Mouse (Mus musculus): Measurements from ENCODE around the gene Cd3d. TPM values are rescaled to one million over a fixed set of nuclear protein-coding genes. Genes with fewer than 3 reads are reported as not detected.

The Cd3d gene
- total RNA-seq, 2 experiments from 2014 or later: 0.93 TPM; not detected in 1

DNA sequence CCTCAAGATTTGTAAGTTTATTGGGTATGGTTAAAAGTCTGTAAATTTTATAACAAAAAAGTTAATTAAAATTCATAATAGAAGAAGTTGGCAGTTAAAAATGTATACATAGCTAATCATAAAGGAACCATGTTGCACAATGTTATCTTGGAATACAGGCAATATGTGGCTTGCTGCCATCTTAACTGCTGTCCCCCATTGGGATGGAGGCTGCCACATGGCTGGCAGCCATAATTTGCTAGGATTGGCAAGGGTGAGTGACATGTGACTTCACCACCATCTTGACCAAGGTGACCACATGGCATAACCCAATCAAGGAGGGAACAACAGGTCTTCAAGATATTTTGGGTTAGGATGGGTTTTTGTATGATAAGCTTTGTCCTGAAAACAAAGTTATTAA, 10.7 kb downstream of the Cd3d start:
- DNase-seq (ENCODE audit: low spot score in 2 of 2): no peak

DNA sequence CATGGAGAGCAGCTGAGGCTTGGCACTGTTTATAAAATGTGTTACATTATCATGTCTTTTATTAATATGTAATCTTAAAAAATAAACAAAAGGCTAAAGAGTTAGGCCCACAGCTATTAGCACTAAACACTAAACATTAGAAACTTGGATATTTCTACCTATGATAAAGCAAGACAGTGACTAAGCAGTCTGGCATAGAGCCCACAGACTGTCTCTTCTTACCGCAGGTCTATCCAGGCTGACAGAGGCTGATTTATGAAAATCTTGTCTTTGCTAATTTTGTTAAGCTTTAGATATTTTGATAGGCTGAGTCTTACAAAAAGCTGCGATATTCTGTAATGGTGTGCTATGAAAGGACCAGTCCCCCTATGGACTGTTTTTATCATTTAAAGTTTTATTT, 11.7 kb downstream of the Cd3d start:
- no peak for DNase-seq (ENCODE audit: low spot score in 2 of 2)

DNA sequence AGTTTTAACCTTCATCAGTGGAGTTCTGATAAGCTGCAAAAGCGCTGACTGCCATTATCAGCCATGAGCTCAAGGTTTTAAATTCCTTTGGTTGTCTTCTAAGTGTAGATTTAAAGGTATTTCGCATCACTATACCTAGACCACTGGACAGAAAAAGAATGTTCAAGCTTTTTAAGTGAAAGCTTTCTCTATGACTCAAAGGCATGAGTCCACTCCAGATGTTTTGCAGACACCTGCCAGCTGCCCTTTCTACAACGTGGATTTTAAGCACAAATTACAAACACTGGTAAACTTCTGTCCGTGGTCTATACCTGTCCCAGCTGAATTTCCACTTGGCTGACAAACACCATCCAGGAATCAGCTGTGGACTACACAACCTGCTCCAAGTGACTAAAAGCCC, 13.4 kb downstream of the Cd3d start:
- DNase-seq (ENCODE audit: low spot score in 2 of 2): no peak

DNA sequence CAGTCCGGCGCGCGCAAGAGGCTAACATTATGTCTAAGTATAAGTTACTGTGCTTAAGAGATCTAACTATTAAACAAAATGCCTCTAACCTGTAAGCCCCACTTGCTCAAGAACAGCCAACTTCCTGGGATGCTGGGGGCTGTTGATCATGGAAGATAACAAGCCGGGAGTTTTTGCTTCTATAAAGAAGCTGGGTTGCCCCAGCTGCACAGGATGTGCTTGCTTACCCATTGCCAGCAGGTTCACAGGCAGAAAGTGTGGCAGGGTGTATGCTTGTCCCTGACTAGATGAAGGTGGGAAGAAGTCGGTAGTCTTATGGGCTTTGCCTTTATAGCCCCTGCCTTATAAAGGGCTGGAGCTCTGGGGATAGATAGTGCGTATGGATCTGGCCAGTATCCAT, 15.0 kb downstream of the Cd3d start:
- no peak for DNase-seq (ENCODE audit: low spot score in 2 of 2)

DNA sequence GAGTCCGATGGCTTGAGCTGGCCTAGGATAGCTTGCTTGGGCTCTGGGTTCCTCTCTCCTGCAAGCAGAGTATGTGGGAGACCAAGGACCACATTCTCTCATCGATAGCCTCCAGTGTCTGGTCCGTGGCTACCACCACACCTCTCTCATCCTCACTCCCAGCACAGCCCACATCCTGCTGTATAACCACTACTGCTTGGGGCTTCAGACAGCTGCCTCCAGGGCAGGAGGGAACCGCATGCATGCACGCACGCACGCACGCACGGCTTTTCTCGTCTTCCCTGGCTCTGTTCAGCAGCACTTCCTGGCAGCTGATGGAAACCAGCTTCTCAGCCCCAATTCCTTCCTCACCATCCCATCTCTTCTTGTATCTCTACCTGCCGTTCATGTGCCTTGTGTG, 16.6 kb downstream of the Cd3d start:
- no peak for DNase-seq (ENCODE audit: low spot score in 2 of 2)

DNA sequence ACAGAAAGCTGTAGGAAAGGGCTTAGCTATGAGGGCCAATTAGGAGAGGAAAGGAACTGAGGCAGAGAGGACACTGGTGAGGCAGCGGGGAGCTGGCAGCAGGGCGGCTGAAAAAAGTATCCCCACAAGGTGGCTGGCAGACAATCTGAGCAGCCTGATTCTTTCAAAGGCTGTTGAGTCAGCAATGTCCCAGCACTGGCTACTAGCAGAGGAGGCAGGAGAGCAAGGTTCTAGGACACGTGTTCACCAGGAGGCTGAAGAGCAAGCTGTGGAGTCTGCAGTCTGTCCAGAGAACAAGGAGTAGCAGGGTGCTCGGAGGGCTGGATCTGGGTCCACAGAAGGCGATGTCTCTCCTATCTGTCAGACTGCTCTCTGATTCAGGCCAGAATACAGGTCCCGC, 17.6 kb downstream of the Cd3d start:
- no peak for DNase-seq (ENCODE audit: low spot score in 2 of 2)

DNA sequence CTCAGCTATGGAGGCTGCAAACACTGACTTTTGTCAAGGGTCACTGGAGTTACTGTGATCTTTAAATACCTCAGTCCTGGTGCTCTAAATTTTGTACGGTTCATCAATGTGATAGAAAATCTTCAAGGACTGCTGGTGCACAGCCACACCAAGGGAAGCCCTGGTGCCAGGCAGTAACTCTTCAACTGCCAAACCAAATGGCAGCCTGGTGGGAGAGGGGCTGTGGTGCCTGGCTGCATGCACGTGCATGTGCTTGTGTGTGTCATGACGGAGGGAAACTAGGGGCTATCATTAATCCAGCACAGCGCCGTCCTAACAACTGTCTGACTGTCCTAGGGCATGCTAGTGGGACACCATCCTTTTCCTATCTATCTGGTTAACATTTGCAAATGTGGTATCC, 18.2 kb downstream of the Cd3d start:
- no peak for DNase-seq (ENCODE audit: low spot score in 2 of 2)

DNA sequence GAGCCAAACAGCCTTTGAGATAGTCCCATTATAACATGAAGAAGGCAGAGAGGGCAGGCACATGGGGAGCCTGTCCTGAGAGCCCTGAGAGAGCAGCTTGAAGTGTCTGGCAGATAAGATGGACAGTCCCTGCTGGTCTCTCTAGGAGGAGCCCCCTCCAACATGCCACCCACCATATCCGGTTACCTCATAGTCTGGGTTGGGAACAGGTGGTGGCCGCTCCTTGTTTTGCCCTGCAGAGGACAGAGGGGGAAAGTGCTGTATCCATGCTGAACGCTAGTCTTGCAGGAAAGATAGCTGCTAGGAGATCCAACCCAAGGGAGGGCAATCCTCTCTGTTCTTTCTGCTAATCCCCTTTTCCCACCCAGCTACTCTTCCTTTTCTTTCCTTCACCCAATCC, 18.7 kb downstream of the Cd3d start:
- no peak for DNase-seq (ENCODE audit: low spot score in 2 of 2)

DNA sequence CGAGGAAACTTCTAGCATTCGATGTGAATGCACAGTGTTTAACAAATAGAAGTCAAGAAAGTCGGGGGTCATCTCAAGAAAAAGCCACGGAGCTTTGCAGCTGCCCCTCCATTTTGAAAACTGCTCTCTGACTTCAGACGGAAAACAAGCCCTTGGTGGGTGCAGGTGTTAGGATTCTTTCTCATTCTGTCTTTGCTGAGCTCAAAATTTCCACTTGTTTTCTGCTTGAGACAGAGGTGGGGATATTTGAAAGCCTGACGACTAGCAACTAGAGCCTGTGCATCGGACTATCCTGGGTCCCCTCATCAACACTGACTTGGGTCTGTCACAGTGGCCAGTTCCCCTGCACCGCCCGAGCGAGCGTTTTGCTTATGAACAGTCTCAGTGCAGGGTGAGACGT, 25.8 kb downstream of the Cd3d start:
- no peak for DNase-seq (ENCODE audit: low spot score in 2 of 2)

DNA sequence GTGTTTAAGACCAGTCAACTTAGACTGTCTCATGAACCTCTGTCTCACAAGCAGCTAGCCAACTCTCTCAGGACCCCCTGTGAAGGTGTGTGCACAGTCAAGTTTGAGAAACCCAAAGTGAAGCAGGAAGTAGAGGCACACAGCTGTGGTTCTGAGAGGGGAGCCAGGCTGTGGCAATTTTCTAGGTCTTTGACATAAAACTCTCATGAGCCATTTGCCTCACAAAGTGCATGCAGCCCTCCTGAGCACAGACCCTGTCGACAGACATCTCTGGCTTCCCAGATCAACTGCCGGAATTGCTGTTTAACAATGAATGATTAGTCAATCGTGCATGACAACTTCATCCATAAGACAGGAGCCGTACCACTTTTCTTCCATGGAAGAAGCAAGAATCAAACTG, 26.8 kb downstream of the Cd3d start:
- no peak for DNase-seq (ENCODE audit: low spot score in 2 of 2)

DNA sequence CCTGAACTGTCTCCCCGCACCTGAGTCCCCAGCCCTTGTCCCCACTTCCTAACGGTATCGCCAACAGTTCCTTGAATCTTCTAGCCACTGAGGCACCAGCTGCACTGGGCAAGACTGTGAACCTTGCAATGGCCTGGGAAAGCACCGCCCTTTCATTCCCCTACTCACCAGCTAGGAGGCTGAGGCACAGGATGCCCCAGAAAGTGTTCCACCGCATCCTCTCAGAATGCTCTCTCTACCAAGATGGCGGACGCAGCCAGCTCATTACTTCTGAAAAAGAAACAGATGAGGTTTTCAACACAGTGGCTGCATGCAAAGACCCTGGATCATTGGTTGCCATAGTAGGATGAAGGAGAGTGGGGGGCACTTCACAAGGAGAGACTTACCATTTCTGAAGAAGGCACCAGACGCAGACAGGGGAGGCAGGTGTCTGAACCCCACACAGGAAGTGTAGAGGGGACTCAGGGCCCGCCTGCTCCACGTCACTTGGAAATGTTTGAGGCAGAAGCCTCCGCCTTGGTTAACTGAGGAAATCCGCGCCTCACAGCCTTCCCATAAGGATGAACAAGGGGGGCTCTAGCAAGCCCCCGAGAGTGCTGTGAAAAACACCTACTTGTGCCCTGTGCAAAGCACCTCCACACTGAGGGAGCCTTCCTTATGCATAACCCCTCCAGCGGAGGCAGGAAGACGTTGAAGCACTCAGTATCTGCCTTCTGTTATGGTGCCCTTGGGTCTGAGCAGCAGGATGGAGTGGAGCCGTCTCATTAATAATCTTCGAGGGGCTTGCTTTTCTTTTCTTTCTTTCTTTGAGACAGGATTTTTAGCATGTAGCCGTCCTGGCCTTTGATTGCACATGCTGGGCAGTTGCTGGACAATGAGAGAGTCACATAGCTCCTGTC, 27.8 kb downstream of the Cd3d start, which contains the start of gene Cd3e:
Gene Cd3e, minus strand, starts transcription at position 448 of the 899 bp plus-strand sequence.
- DNase-seq (ENCODE audit: low spot score in 2 of 2): no peak

DNA sequence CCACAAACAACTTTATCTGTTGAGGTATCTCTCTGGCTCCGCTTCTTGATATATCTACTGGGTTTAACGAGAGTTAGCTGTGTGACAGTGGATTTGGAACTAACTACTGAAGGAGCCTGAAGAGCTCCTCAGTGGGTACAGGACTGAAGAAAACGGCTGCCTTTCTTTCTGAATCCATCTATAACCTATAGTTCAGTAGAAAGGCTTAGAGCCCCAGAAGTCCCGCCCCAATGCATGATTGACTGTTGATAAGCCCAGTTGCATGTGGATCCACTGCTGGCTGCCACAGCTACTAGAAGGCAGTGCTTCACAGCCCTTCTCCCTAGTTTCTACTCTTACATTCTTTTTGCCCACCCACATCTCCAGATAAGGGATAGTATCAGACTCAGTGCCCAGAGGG, 28.9 kb downstream of the Cd3d start:
- DNase-seq (ENCODE audit: low spot score in 2 of 2): no peak

DNA sequence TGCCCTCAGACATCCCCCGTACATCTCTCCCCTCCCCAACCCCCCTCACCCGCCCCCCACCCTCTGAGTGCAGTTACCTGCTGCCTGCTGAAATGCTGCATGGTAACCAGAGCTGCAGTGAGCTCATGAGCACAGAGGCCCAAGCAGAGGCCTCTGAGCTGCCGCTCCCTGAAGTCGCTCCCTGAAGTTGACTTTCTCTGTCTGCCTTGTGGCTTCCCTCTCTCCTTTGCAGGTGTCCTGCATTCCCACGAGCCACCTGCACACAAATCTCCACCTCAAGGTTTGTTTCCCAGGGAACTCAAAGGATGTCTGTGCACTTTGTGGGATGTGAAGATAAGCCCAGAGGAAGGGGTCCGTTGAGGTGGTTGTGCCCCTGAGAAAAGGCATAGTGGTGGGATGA, 29.7 kb downstream of the Cd3d start:
- no peak for DNase-seq (ENCODE audit: low spot score in 2 of 2)

DNA sequence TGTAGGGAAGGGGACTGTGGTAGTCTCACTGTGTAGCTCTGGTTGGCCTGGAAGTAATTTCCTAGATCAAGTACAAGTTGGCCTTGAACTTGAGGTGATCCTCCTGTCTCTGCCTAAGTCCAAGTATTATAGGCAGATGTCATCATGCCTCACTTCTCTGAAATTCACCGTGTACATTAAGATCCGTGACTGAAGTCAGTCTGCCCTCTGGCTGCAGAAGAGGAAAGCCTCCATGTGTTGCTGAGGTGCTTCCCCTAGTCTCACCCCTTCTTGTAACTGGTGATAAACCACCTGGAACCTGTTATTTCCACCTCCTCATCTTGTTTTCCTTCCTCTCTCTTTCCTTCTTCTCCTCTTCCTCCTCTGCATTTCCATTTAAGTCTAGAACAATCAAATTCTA, 33.3 kb downstream of the Cd3d start:
- DNase-seq (ENCODE audit: low spot score in 2 of 2): no peak

DNA sequence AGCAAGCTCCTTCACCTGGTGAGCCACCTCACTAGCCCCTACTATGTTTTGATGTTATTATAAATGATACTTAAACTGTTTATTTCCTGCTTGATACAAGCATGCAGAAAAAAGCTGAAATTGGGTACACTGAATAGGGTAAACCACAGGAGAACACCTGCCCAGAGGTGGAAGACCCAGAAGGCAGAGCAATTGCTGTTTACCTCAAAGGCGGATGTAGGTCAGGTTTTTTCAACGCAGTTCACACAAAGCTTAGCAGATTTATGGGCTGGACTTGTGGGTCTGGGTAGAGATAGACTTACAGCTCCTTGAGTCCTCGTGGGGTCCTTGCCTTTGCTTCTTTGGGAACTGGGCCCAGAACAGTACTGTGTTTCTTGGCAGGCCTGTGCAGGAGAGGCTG, 34.3 kb downstream of the Cd3d start:
- no peak for DNase-seq (ENCODE audit: low spot score in 2 of 2)

DNA sequence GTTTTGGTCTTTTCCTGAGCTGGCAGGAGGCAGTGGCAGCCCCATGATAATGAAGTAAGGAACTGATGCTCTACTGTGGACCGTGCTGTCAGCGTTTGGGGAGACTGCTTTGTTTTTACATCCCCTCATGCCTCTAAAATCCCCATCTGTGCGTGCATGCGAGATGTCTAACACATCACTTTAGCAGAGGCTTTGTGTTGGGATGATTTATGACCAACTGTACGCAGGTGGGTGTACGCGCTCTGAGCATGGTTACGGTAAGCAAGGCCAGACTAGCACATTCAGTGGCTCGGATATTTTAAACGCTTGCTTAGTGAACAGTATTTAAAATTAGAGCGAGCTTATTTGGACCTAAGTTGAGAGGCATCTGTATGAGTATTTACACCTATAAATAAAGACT, 36.4 kb downstream of the Cd3d start:
- DNase-seq (ENCODE audit: low spot score in 2 of 2): no peak

DNA sequence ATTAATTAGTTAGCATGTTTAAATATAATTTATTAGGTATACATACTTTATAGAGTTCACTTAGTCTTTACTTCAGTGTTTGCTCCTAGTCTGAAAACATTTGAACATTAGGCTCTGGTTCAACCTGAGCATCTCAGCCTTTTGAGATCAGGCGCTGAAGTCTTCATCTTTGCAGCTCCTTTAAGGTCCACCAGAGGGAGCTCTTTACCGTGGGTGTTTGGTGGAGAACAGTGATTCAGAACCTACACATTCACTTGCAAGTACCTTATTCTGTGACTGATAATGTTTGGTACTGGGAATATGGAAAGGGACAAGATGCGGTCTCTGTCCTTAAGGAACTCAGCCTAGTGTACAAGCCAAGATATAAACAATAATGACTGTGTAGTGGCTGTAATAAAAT, 41.2 kb downstream of the Cd3d start:
- DNase-seq (ENCODE audit: low spot score in 2 of 2): peak; percentile 41 to 61

DNA sequence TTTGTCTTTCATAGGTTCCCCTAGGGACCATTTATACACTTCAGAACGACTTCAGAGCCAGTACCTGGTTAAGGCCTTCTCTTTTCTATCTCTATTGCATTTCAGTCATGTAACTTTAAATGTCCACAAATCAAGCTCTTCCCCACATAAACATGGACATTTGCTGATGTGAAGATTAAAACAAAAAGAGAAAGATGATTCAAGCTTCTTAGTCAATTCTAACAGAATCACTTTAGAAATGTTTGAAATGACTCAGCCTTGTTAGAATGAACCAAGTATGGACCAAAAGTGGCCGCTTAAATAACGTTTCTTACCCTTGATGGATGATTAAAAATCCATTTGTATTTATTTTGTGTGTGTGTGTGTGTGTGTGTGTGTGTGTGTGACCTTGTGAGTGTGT, 42.1 kb downstream of the Cd3d start:
- no peak for DNase-seq (ENCODE audit: low spot score in 2 of 2)

DNA sequence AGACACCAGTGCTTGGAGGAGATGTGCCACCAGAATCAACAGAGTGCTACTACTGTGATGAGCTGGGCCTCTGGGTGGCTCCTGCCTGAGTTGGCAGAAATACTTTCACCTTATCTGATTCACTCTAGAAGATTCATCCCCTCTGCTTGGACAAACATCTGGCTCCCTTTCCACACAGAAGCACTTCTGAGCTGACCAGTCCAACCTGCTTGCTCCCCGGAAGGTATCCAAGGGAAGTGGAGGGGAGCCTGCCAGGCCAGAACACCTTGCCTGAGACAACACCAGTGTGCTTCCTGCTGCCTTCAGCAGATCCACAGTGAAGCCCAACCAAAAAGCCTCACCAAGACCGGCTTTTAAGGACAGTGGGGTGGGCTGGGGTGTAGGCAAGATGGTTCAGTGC, 42.6 kb downstream of the Cd3d start:
- DNase-seq (ENCODE audit: low spot score in 2 of 2): no peak

DNA sequence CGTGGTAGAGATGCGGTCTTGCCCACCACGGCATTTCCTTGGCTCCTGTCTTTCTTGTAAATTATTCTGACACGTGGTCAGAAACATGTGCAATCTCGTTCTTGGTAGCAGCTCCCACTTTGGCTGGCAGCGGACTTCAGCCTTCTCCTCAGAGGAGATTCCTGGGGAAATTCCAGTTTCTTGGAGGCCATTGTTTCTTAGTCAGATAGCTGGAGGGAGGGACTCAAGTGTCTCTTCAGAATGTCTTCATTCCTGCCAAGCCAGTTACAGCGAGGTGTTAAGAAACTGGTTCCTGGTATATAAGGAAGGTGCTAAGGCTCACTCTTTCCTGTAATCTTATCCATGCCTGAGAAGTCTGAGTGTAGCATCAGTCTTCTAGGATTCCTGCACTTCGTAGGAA, 45.8 kb downstream of the Cd3d start:
- DNase-seq (ENCODE audit: low spot score in 2 of 2): no peak

DNA sequence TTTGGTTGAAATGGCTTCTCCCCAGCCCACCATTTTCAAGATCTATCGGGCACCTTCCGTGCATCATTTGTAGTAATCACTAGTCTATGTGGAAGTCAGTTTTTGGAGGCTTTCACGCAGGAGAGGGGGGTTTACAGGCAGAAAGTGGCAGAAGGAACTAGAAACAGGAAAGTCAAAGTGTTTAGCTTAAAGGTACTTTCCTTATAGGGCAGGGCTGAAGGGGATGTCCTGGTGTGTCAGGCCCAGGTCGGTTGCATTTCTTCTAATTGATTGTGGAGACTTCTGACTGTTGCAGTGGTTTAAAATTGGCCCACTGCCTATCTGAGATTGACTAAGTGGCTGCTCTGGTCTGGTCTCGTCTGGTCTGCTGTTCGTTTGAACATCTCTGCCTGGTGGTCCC, 48.8 kb downstream of the Cd3d start:
- no peak for DNase-seq (ENCODE audit: low spot score in 2 of 2)

DNA sequence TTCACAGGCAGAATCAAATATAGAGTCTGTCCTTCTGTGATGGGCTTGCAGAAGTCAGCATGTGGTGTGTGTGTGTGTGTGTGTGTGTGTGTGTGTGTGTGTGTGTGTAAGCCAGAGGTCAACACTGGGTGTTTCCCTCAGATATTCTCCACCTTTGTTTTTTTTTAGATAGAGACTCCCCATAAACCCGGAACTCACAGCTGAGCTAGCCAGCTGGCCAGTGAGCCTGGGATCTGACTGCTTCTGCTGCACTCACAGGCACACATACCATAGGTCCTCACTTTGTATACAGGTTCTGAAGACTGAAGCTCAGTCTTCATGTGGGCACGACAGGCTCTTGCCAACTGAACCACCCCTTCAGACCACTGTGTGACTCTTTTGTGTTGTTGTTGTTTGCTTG, 50.7 kb downstream of the Cd3d start:
- DNase-seq (ENCODE audit: low spot score in 2 of 2): no peak

DNA sequence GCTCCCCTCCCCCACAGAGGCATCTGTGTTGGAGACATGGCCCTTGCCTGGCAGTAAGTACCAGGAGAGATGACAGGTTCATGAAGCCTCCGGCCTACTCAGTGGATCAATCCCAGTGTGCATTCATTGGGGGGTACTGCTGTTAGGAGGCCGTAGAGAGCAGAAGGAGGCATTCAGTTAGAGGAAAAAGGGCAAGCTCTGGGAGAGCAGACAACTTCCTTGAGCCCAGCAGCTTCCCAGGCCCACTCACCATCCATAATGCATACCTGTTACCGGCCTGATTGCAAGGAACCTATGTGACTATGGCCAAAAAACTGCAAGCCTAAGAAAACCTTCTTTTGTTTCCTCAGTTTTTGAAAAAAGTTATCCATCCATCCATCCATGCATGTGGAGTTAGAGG, 52.9 kb downstream of the Cd3d start:
- DNase-seq (ENCODE audit: low spot score in 2 of 2): no peak
